Mouse (Mus musculus) ES-E14 (cell line): ENCODE data around the gene Med22. TPM values are rescaled to one million over a fixed set of nuclear protein-coding genes. Genes with fewer than 3 reads are reported as not detected.

Experiments
- DNase-seq: peaks from one replicate; pipeline ENCODE4 v3.0.0-alpha.2; 2013; ENCODE audit warnings: low read depth, low spot score
- H3K27ac ChIP-seq: 2 replicates; pipeline ENCODE4 v1.5.1; 2012; ENCODE audit warnings: low read depth, mild to moderate bottlenecking, low read length, moderate library complexity, mixed read lengths; ENCODE audit not compliant: poor library complexity, insufficient read depth, severe bottlenecking
- H3K36me3 ChIP-seq: 2 replicates; pipeline ENCODE4 v1.6.1; 2012; ENCODE audit warnings: mild to moderate bottlenecking, low read length, moderate library complexity, mixed read lengths; ENCODE audit not compliant: control insufficient read depth, poor library complexity, insufficient read depth, severe bottlenecking
- H3K4me1 ChIP-seq, 2 experiments: fragments of 150-350 bp in 1 of 2; sonication (generic) in 1 of 2; 2 replicates each; pipeline ENCODE4 v1.6.1; 2012; ENCODE audit warnings: low read length in 2 of 2, mild to moderate bottlenecking in 1 of 2, mixed read lengths in 1 of 2; ENCODE audit not compliant: control insufficient read depth in 2 of 2, insufficient read depth in 2 of 2, poor library complexity in 1 of 2
- H3K4me3 ChIP-seq, 2 experiments: fragments of 150-350 bp in 1 of 2; sonication (generic) in 1 of 2; 2 replicates each; pipeline ENCODE4 v1.5.1; 2012; ENCODE audit warnings: low read length in 2 of 2, low read depth in 1 of 2, mild to moderate bottlenecking in 1 of 2, mixed read lengths in 1 of 2; ENCODE audit not compliant: insufficient read depth in 1 of 2, poor library complexity in 1 of 2, severe bottlenecking in 1 of 2
- H3K9ac ChIP-seq: 2 replicates; pipeline ENCODE4 v1.6.1; 2012; ENCODE audit warnings: low read depth, mild to moderate bottlenecking, low read length, mixed read lengths; ENCODE audit not compliant: poor library complexity, insufficient read depth, severe bottlenecking
- H3K9me3 ChIP-seq: fragments of 150-350 bp; sonication (generic); 2 replicates; pipeline ENCODE4 v1.6.1; 2012; ENCODE audit warnings: low read depth, mild to moderate bottlenecking, low read length; ENCODE audit not compliant: control insufficient read depth, insufficient read depth
- CHD2 ChIP-seq: IDR thresholded peaks from 2 replicates; pipeline ENCODE4 v1.6.1; 2014; ENCODE audit warnings: mild to moderate bottlenecking, low read depth, low read length, inconsistent platforms
- HCFC1 ChIP-seq: IDR thresholded peaks from 2 replicates; pipeline ENCODE4 v1.6.1; 2012; ENCODE audit warnings: low read length, inconsistent platforms, borderline replicate concordance; ENCODE audit not compliant: insufficient read depth
- MAFK ChIP-seq: IDR thresholded peaks from 2 replicates; pipeline ENCODE4 v1.6.1; 2014; ENCODE audit warnings: mild to moderate bottlenecking, low read depth, low read length, inconsistent platforms; ENCODE audit not compliant: insufficient read depth
- ZC3H11A ChIP-seq: IDR thresholded peaks from 2 replicates; pipeline ENCODE4 v1.6.1; 2012; ENCODE audit warnings: low read depth, mild to moderate bottlenecking, inconsistent platforms, low read length, borderline replicate concordance
- ZNF384 ChIP-seq: IDR thresholded peaks from 2 replicates; pipeline ENCODE4 v1.6.1; 2012; ENCODE audit warnings: low read depth, low read length, inconsistent platforms
- in situ Hi-C, 2 experiments: fragments of 600-800 bp; cut with MboI; formaldehyde crosslinking; loops; one replicate each; pipeline ENCODE4 v1.15.1; 2025; ENCODE audit warnings: low sequenced_read_pairs in 2 of 2, inconsistent platforms in 1 of 2; ENCODE audit not compliant: unreplicated experiment in 2 of 2
- total RNA-seq: library from RNA; depleted of rRNA; stranded (reverse); fragments of 300-350 nt; gene quantifications from 2 replicates; pipeline ENCODE4 v1.2.3, GENCODE M21; 2012

The Med22 gene
- total RNA-seq, 1 experiment: 38.8 TPM

DNA sequence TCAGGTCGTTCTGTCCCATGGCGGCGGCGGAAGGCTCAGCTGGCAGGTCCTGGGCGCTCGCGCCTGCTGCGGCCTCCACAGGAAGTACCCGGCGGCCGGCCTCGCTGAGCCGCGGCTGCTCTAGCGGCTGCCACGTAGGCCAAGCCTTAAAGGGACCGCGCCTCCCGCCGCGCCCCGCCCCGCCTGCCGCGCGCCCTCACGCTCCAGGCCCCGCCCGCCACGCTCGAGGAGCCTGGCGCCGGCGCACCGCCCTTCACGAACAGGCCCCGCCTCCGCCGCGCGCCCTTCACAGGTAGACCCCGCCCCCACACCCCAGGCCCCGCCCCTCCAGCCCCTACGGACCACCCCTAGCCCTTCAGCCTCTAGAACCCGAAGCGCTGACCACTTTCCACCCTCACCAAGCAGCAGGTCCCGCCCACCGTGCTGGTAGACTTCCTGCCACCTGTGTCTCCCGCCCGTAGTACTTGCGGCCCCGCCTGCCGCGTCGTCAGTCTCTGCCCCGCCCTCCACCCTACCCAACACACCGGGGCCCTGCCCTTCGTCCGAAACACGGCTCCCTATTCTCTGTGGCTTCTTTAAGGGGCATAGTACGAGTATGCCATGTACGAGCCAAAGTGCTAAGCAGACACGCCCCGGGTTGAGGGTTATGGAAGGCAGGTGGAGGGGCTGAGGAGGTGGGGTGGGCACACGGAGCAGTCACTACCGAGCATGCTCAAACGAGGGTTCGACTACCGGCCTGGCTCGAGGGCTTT, 23.0 kb upstream of the Med22 start, which contains the start of the genes Surf4 and Stkld1:
Gene Surf4, minus strand, starts transcription at position 625 of the 752 bp plus-strand sequence.
Gene Stkld1, plus strand, starts transcription at position 744 of the 752 bp plus-strand sequence.
- H3K9me3 ChIP-seq: no peaks in the 10 kb centered on the region
- peak within 1 kb of the TSS; percentile 94 for H3K9ac ChIP-seq
- peak; percentile 92 for DNase-seq
- TF ChIP-seq CHD2 (no peak), ZNF384 (no peak), MAFK (no peak), HCFC1 (no peak; the same call in 1 of the 2 replicates), ZC3H11A (no peak)
- H3K36me3 ChIP-seq: peaks cover 9% of the 10 kb centered on the region
- peak within 1 kb of the TSS; percentile 94 for H3K4me3 ChIP-seq
- peak within 1 kb of the TSS; percentile 74 for H3K27ac ChIP-seq
- H3K4me1 ChIP-seq: peaks cover 2 to 7% of the 10 kb centered on the region in 2 experiments; a peak in 2 of 4 replicates
- in situ Hi-C loops: no loop called here

DNA sequence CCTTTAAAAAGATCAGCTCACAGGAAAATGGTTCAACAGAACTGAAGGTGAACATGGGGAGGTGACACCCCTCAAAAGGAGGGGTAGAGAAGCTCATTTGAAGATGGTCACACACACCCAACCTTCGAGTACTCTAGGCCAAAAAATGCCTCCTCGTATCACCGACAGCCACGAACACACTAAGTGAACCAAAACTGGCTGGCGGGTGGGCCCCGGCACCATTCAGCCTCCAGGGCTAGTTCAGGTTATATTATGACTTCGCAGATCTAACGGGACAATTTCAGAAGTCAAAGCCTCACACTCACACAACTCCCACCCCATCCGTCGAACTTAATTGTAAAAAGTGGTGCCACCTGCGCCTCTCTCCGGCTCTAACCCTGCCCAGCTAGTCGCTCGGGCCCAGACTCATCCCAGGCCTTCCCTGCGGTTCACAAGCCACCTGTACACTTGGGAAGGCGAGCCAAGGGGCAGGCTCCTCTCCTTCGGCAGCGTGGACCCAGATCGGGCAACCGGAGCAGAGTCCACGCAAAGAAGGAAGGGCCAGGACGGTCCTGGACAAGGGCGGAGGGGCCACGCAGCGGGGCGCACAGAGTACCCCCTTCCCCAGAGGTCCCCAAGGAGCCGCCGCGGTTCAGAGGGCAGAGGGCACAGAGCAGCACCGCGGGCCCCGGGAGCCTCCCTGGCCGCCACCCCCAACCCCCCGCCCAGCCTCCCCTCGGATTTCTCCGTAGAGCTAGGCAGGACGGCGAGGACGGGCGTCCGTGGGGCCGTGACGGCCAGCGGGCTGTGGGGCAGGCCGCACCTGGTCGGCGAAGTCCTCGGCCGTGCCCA, 22.2 kb upstream of the Med22 start:
- peak overlapping the region; percentile 94 for H3K9ac ChIP-seq
- no peak for DNase-seq
- peak overlapping the region; percentile 94 for H3K4me3 ChIP-seq
- in situ Hi-C loops: no loop called here
- no peak for TF ChIP-seq MAFK
- peaks cover 9% of the 10 kb centered on the region for H3K36me3 ChIP-seq
- no peaks in the 10 kb centered on the region for H3K9me3 ChIP-seq
- H3K4me1 ChIP-seq: peaks cover 2 to 7% of the 10 kb centered on the region in 2 experiments; a peak in 2 of 4 replicates
- peak overlapping the region; percentile 74 for H3K27ac ChIP-seq

DNA sequence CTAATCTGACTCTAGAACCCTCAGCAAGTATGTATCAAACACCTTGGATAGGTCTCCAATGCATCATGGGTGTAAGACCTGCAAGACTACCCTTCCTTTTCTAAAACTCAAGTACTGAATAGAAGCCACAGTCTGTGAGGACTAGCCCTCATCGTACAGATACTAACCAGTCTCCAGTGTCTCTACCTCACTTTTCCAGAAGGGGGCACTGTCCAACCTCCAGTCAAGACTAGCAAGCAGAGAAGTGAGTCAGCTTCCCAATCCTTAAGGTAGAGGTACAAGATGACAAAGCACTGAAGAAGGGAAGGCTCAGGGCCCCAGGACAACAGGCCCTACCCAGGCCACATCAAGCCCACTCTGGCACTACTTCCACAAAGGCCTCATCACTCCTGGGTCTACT, 19.9 kb upstream of the Med22 start:
- in situ Hi-C loops: no loop called here
- Histone ChIP-seq H3K36me3 (peaks cover 21% of the 10 kb centered on the region), H3K9ac (no peak overlapping the region), H3K4me3 (no peak overlapping the region), H3K27ac (no peak overlapping the region), H3K9me3 (no peaks in the 10 kb centered on the region), H3K4me1 (peaks cover 2 to 7% of the 10 kb centered on the region in 2 experiments; a peak in 2 of 4 replicates)
- DNase-seq: peak; percentile 69
- TF ChIP-seq CHD2 (no peak), MAFK (peak; percentile 84), ZC3H11A (peak; percentile 61; the same call in 1 of the 2 replicates), HCFC1 (no peak)

DNA sequence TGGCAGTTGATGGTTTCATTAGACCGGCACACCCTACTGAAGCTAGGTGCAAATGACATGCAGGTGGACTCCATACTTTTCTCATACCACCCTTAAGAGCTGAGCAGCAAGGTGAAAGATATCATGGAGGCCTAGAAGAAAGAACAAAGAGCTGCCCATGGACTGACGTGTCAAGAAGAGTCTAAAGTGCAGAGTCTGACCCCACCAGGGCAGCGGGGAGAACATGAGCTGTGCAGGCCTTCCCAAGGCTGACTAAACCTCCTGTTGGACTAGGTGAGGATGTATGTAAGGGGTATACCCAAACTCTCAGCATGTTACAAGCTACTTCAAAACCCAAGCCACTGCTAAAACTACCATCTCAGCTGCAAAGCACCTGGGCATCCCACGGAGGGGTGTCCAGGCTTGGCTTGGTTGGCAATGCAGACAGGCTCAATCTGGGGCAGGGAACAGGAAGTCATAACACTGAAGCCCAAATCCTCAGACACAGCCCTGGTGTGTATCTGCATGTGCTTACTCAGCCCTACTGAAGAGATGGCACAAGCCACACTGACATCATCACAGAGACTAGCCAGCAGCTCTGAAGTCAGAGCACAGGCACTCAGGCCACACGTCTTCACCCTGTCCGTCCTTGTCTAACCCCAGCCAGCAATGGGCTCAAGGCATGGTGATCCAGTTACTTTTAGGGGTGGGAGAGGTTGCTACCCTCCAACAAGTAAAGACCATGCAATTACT, 17.4 kb upstream of the Med22 start:
- TF ChIP-seq CHD2: no peak
- TF ChIP-seq HCFC1: no peak
- TF ChIP-seq ZC3H11A: no peak
- no peak for TF ChIP-seq ZNF384
- no peak for TF ChIP-seq MAFK
- no peak for DNase-seq
- Histone ChIP-seq H3K4me3 (no peak overlapping the region), H3K4me1 (no peaks in the 10 kb centered on the region), H3K9me3 (no peaks in the 10 kb centered on the region), H3K36me3 (peaks cover 31% of the 10 kb centered on the region), H3K27ac (no peak overlapping the region), H3K9ac (no peak overlapping the region)
- in situ Hi-C loops: no loop called here
